Mouse (Mus musculus) MEL (cell line): Measurements from ENCODE around the gene Aff2. TPM values are rescaled to one million over a fixed set of nuclear protein-coding genes. Genes with fewer than 3 reads are reported as not detected.

Source experiments
- DNase-seq: peaks from one replicate; pipeline ENCODE4 v3.0.0; 2011; ENCODE audit warnings: low read depth, low spot score
- H3K27ac ChIP-seq: 2 replicates; pipeline ENCODE4 v1.5.1; 2012; ENCODE audit warnings: low read depth, mild to moderate bottlenecking, control low read depth, low read length, moderate library complexity; ENCODE audit not compliant: control insufficient read depth
- H3K27me3 ChIP-seq, 2 experiments: fragments of 150-350 bp in 1 of 2; sonication (generic) in 1 of 2; 2 replicates each; pipeline ENCODE4 v1.6.1; 2012; ENCODE audit warnings: low read length in 2 of 2, mild to moderate bottlenecking in 2 of 2, improper control_type of control experiment in 1 of 2, moderate library complexity in 1 of 2; ENCODE audit not compliant: insufficient read depth in 2 of 2, control insufficient read depth in 1 of 2
- H3K36me3 ChIP-seq, 2 experiments: 2 replicates each; pipeline ENCODE4 v1.6.1; 2012 to 2014; ENCODE audit warnings: low read length in 2 of 2, improper control_type of control experiment in 1 of 2, inconsistent platforms in 1 of 2, mild to moderate bottlenecking in 1 of 2; ENCODE audit not compliant: insufficient read depth in 2 of 2, control insufficient read depth in 1 of 2
- H3K4me1 ChIP-seq, 2 experiments: fragments of 150-350 bp in 1 of 2; sonication (generic) in 1 of 2; 2 replicates each; pipeline ENCODE4 v1.6.1; 2012; ENCODE audit warnings: low read length in 2 of 2, improper control_type of control experiment in 1 of 2, mild to moderate bottlenecking in 1 of 2; ENCODE audit not compliant: insufficient read depth in 2 of 2, control insufficient read depth in 1 of 2
- H3K4me3 ChIP-seq, 2 experiments: fragments of 150-350 bp in 1 of 2; sonication (generic) in 1 of 2; 2 replicates each; pipeline ENCODE4 v1.5.1; 2012; ENCODE audit warnings: low read depth in 2 of 2, low read length in 2 of 2, mild to moderate bottlenecking in 2 of 2, moderate library complexity in 2 of 2, control low read depth in 1 of 2, improper control_type of control experiment in 1 of 2; ENCODE audit not compliant: control insufficient read depth in 1 of 2, insufficient read depth in 1 of 2
- H3K79me2 ChIP-seq: 2 replicates; pipeline ENCODE4 v1.6.1; 2012; ENCODE audit warnings: mild to moderate bottlenecking, low read length, moderate library complexity; ENCODE audit not compliant: control insufficient read depth, poor library complexity, insufficient read depth
- H3K9ac ChIP-seq: 2 replicates; pipeline ENCODE4 v1.6.1; 2012; ENCODE audit warnings: low read depth, mild to moderate bottlenecking, control low read depth, low read length, moderate library complexity; ENCODE audit not compliant: control insufficient read depth, poor library complexity, severe bottlenecking
- H3K9me3 ChIP-seq: fragments of 150-350 bp; sonication (generic); replicated peaks from 2 replicates; pipeline ENCODE4 v1.6.1; 2012; ENCODE audit warnings: mild to moderate bottlenecking, low read length, improper control_type of control experiment, moderate library complexity; ENCODE audit not compliant: insufficient read depth
- CHD2 ChIP-seq: IDR thresholded peaks from 2 replicates; pipeline ENCODE4 v1.6.1; 2011; ENCODE audit warnings: low read length, improper control_type of control experiment
- CTCF ChIP-seq, 3 experiments: IDR thresholded peaks in 2 of 3; conservative IDR thresholded peaks in 1 of 3; 2 replicates each; pipeline ENCODE4 v1.5.1; 2011 to 2012; ENCODE audit warnings: low read length in 3 of 3, low read depth in 2 of 3, mild to moderate bottlenecking in 2 of 3, improper control_type of control experiment in 1 of 3, inconsistent platforms in 1 of 3, mixed read lengths in 1 of 3, moderate library complexity in 1 of 3; ENCODE audit not compliant: control insufficient read depth in 1 of 3, insufficient read depth in 1 of 3, poor library complexity in 1 of 3, severe bottlenecking in 1 of 3
- E2F4 ChIP-seq: IDR thresholded peaks from 2 replicates; pipeline ENCODE4 v1.6.1; 2011; ENCODE audit warnings: low read depth, low read length, improper control_type of control experiment, borderline replicate concordance
- ELF1 ChIP-seq: IDR thresholded peaks from 2 replicates; pipeline ENCODE4 v1.6.1; 2014; ENCODE audit warnings: low read depth, mild to moderate bottlenecking, inconsistent platforms, low read length, improper control_type of control experiment, moderate library complexity
- EP300 ChIP-seq, 2 experiments: IDR thresholded peaks; 2 replicates each; pipeline ENCODE4 v1.6.1; 2011; ENCODE audit warnings: improper control_type of control experiment in 2 of 2, low read length in 2 of 2, low read depth in 1 of 2, mild to moderate bottlenecking in 1 of 2
- GABPA ChIP-seq: IDR thresholded peaks from 2 replicates; pipeline ENCODE4 v1.6.1; 2012; ENCODE audit warnings: low read depth, mild to moderate bottlenecking, inconsistent platforms, low read length, improper control_type of control experiment, moderate library complexity
- HCFC1 ChIP-seq: IDR thresholded peaks from 2 replicates; pipeline ENCODE4 v1.6.1; 2012; ENCODE audit warnings: low read depth, mild to moderate bottlenecking, inconsistent platforms, low read length, improper control_type of control experiment, moderate library complexity
- MAFK ChIP-seq: IDR thresholded peaks from 2 replicates; pipeline ENCODE4 v1.6.1; 2011; ENCODE audit warnings: low read depth, mild to moderate bottlenecking, low read length, improper control_type of control experiment, borderline replicate concordance
- MAX ChIP-seq: IDR thresholded peaks from 2 replicates; pipeline ENCODE4 v1.6.1; 2011; ENCODE audit warnings: low read length, improper control_type of control experiment
- MAZ ChIP-seq: IDR thresholded peaks from 2 replicates; pipeline ENCODE4 v1.6.1; 2012; ENCODE audit warnings: low read depth, mild to moderate bottlenecking, inconsistent platforms, low read length, improper control_type of control experiment
- MEF2A ChIP-seq: IDR thresholded peaks from 2 replicates; pipeline ENCODE4 v1.6.1; 2014; ENCODE audit warnings: low read depth, mild to moderate bottlenecking, inconsistent platforms, low read length, improper control_type of control experiment; ENCODE audit not compliant: poor library complexity, insufficient replicate concordance, severe bottlenecking; ENCODE audit errors: extremely low read depth
- MXI1 ChIP-seq: IDR thresholded peaks from 2 replicates; pipeline ENCODE4 v1.6.1; 2011; ENCODE audit warnings: mild to moderate bottlenecking, low read depth, low read length, improper control_type of control experiment
- POLR2A ChIP-seq, 2 experiments: IDR thresholded peaks; 2 replicates each; pipeline ENCODE4 v1.6.1; 2011 to 2012; ENCODE audit warnings: low read length in 2 of 2, mild to moderate bottlenecking in 2 of 2, control low read depth in 1 of 2, improper control_type of control experiment in 1 of 2, low read depth in 1 of 2, moderate library complexity in 1 of 2; ENCODE audit not compliant: control insufficient read depth in 1 of 2, insufficient read depth in 1 of 2, poor library complexity in 1 of 2
- POLR2AphosphoS2 ChIP-seq: IDR thresholded peaks from 2 replicates; pipeline ENCODE4 v1.6.1; 2011; ENCODE audit warnings: low read length, improper control_type of control experiment
- POLR2AphosphoS5 ChIP-seq: IDR thresholded peaks from 2 replicates; pipeline ENCODE4 v1.6.1; 2012; ENCODE audit warnings: low read depth, borderline replicate concordance, mild to moderate bottlenecking, inconsistent platforms, low read length, moderate library complexity, mixed read lengths
- RCOR1 ChIP-seq: IDR thresholded peaks from 2 replicates; pipeline ENCODE4 v1.6.1; 2012; ENCODE audit warnings: low read depth, mild to moderate bottlenecking, inconsistent platforms, low read length, improper control_type of control experiment
- SMC3 ChIP-seq: IDR thresholded peaks from 2 replicates; pipeline ENCODE4 v1.6.1; 2011; ENCODE audit warnings: low read depth, low read length, improper control_type of control experiment
- TAL1 ChIP-seq: IDR thresholded peaks from 2 replicates; pipeline ENCODE4 v1.6.1; 2012; ENCODE audit warnings: mild to moderate bottlenecking, inconsistent platforms, low read length, moderate library complexity, mixed read lengths
- UBTF ChIP-seq: IDR thresholded peaks from 2 replicates; pipeline ENCODE4 v1.6.1; 2012; ENCODE audit warnings: low read depth, mild to moderate bottlenecking, inconsistent platforms, low read length, improper control_type of control experiment, moderate library complexity, borderline replicate concordance; ENCODE audit not compliant: insufficient read depth
- USF2 ChIP-seq, 2 experiments: IDR thresholded peaks; 2 replicates each; pipeline ENCODE4 v1.6.1; 2011 to 2012; ENCODE audit warnings: improper control_type of control experiment in 2 of 2, low read length in 2 of 2, borderline replicate concordance in 1 of 2, inconsistent platforms in 1 of 2, low read depth in 1 of 2, mild to moderate bottlenecking in 1 of 2; ENCODE audit not compliant: insufficient read depth in 1 of 2
- ZMIZ1 ChIP-seq: IDR thresholded peaks from 2 replicates; pipeline ENCODE4 v1.6.1; 2012; ENCODE audit warnings: low read depth, mild to moderate bottlenecking, inconsistent platforms, low read length, improper control_type of control experiment, moderate library complexity
- polyA plus RNA-seq, 2 experiments: library from polyadenylated mRNA; stranded (reverse) in 1 of 2; unstranded in 1 of 2; fragments of >175 nt in 1 of 2; fragments of >200 nt in 1 of 2; gene quantifications; 2 replicates each; pipeline versions ENCODE4 v1.2.1 to v1.2.4; 2012; ENCODE audit warnings: low replicate concordance in 2 of 2, low read depth in 1 of 2; ENCODE audit not compliant: insufficient read length in 2 of 2, insufficient read depth in 1 of 2, missing spikeins in 1 of 2
- total RNA-seq: library from RNA; depleted of rRNA; stranded (reverse); fragments of 300-350 nt; gene quantifications from 2 replicates; pipeline ENCODE4 v1.2.3, GENCODE M21; 2012

The Aff2 gene
- total and polyA plus RNA-seq, 3 experiments, result not detected

DNA sequence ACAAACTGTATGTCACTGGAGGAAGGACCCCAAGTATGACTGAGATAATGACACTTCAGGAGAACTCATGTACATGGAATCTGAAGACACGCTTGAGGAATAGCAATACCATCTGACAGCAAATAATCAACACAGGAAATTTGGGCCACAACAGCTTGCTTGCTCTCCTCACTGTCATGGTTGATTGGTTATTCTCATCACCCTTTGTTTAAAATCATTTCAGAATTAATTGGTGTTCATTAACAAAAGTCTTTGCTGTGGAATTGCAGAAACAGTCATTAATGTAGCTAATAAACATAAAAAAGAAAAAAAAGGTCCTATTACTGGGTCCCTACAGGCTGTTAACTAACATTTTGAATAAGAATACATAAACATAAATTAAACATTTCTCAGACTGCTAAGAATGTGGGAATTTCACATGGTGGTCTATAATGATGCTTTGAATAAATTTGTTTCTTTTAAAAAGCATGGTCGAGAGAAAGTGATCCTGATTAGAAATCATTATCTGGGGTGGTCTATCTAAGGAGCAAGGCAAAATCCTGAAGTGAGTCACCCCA, 219.9 kb downstream of the Aff2 start:
- Histone ChIP-seq H3K79me2 (no peaks in the 10 kb centered on the region), H3K27ac (no peak overlapping the region), H3K9me3 (no peaks in the 10 kb centered on the region), H3K27me3 (no peaks in the 10 kb centered on the region), H3K4me3 (no peak overlapping the region), H3K9ac (no peak overlapping the region), H3K4me1 (no peaks in the 10 kb centered on the region), H3K36me3 (no peaks in the 10 kb centered on the region)
- TF ChIP-seq POLR2AphosphoS5, result no peak
- no peak for TF ChIP-seq GABPA
- no peak for TF ChIP-seq SMC3
- no peak for TF ChIP-seq E2F4
- no peak for TF ChIP-seq EP300 (IDR thresholded peaks at IDR 0.05; ENCODE audit: low read depth in 1 of 2, low read length in 2 of 2)
- no peak for TF ChIP-seq POLR2AphosphoS2
- no peak for TF ChIP-seq UBTF
- no peak for TF ChIP-seq CHD2
- no peak for TF ChIP-seq USF2 (IDR thresholded peaks at IDR 0.05; ENCODE audit: borderline replicate concordance in 1 of 2, insufficient read depth in 1 of 2, low read depth in 1 of 2, low read length in 2 of 2)
- no peak for TF ChIP-seq TAL1
- no peak for DNase-seq

DNA sequence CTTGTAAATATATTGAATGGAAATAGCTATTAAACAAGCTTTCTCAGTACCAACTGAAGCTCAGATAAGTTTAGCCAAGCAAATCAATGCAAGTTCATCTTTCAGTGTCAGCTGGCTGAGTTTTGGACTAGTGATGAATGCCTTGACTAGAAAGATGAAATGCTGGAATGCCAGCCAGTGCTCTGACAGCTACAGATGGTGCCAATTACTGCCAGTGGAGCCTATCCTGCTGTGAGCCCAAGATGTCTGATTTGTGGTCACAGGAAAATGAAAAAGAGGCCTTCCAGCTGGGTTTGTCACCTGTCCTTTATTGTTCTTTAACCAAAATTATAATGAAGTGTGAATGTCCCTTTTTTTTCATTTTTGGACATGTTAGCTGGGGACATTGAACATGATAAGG, 248.7 kb downstream of the Aff2 start:
- H3K36me3 ChIP-seq, result no peaks in the 10 kb centered on the region
- H3K4me1 ChIP-seq, result no peaks in the 10 kb centered on the region
- H3K27ac ChIP-seq, result no peak overlapping the region
- no peaks in the 10 kb centered on the region for H3K27me3 ChIP-seq
- no peak overlapping the region for H3K4me3 ChIP-seq
- TF ChIP-seq MEF2A (no peak), HCFC1 (no peak), POLR2AphosphoS2 (no peak), CTCF (IDR thresholded peaks at IDR 0.05 in 2 of 3, conservative IDR thresholded peaks at IDR 0.05 in 1 of 3; ENCODE audit: control insufficient read depth in 1 of 3, insufficient read depth in 1 of 3, low read depth in 2 of 3, low read length in 3 of 3, poor library complexity in 1 of 3, severe bottlenecking in 1 of 3) (no peak), MXI1 (no peak), USF2 (IDR thresholded peaks at IDR 0.05; ENCODE audit: borderline replicate concordance in 1 of 2, insufficient read depth in 1 of 2, low read depth in 1 of 2, low read length in 2 of 2) (no peak), ELF1 (no peak), RCOR1 (no peak), POLR2AphosphoS5 (no peak), POLR2A (IDR thresholded peaks at IDR 0.05; ENCODE audit: control insufficient read depth in 1 of 2, insufficient read depth in 1 of 2, low read depth in 1 of 2, low read length in 2 of 2, poor library complexity in 1 of 2) (no peak), MAZ (no peak), MAX (no peak), ZMIZ1 (no peak), MAFK (no peak), EP300 (IDR thresholded peaks at IDR 0.05; ENCODE audit: low read depth in 1 of 2, low read length in 2 of 2) (no peak)
- H3K9me3 ChIP-seq, result no peaks in the 10 kb centered on the region
- H3K9ac ChIP-seq, result no peak overlapping the region
- no peak for DNase-seq
- no peaks in the 10 kb centered on the region for H3K79me2 ChIP-seq
